ENCODE assay signal across 13 mouse cellular contexts in the genomic region with DNA sequence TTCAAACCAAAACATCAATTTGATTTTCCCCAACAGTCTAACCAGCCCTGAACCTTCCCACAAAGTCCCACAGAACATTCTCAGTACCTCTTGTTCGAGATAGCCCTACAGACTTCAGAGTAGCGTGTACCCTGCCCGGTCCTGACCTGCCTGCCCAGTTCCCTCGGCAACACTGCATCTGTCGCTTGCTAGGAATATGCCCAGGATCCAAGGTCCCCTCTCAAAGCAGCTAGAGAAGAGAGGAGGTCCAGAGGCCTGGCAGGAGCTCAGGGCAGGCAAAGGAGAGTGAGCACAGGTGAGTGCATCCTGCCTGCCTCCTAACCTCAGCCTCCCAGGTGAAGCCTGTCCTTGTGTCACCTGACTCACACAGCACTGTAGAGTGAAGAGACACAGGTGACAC.
"Had no signal": no experiment of that assay in that cellular context is flagged by ENCODE, and none has a peak within 500 bp of the region (broad histone marks: within the 10 kb centered on the region; RNA-seq: fewer than 3 reads in every experiment).

No protein-coding gene starts in this region.

- H3K9me3 ChIP-seq: limb, embryonic 15.5 days; liver, embryonic 12.5 days; megakaryocyte, embryonic 14.5 days; midbrain, embryonic 12.5 days; neural tube, embryonic 15.5 days had no signal

- DNase-seq: lung, embryonic 14.5 days; lung, postnatal 10 days; right cerebral cortex, adult 18-20 months; thymus, postnatal 4 days had no signal

- H3K27ac ChIP-seq: left cerebral cortex, adult 2 months; limb, embryonic 15.5 days; liver, embryonic 12.5 days; macrophage; midbrain, embryonic 12.5 days; neural tube, embryonic 15.5 days; stomach, postnatal 0 days had no signal

- H3K4me1 ChIP-seq: limb, embryonic 15.5 days; liver, embryonic 12.5 days; midbrain, embryonic 12.5 days; neural tube, embryonic 15.5 days had no signal

- H3K4me2 ChIP-seq: limb, embryonic 15.5 days; liver, embryonic 12.5 days; lung, embryonic 14.5 days; midbrain, embryonic 12.5 days; neural tube, embryonic 15.5 days had no signal

- ATAC-seq: intestine, embryonic 16.5 days; liver, embryonic 12.5 days had no signal

- H3K27me3 ChIP-seq: limb, embryonic 15.5 days; liver, embryonic 12.5 days; midbrain, embryonic 12.5 days; neural tube, embryonic 15.5 days had no signal

- H3K9ac ChIP-seq: limb, embryonic 15.5 days; liver, embryonic 12.5 days; lung, embryonic 14.5 days; midbrain, embryonic 12.5 days; neural tube, embryonic 15.5 days had no signal

- H3K4me3 ChIP-seq: left cerebral cortex, adult 2 months; limb, embryonic 15.5 days; liver, embryonic 12.5 days; megakaryocyte, embryonic 14.5 days; midbrain, embryonic 12.5 days; neural tube, embryonic 15.5 days had no signal
